Mouse (Mus musculus) T-helper 17 cell (primary cell): ENCODE results near the gene Csf3.
"Not testable (repeated sequence)": the region's sequence is repeated elsewhere in the genome, so short reads cannot be mapped to it uniquely, and the experiment has no call there.

Source experiments
- in situ Hi-C, 2 experiments: fragments of 300-600 bp; cut with MboI, MseI; formaldehyde crosslinking; loops; 1 replicate in 1 of 2; 2 replicates in 1 of 2; pipeline ENCODE4 v1.15.1; 2025; ENCODE audit warnings: high pct_unique_total_duplicates in 2 of 2

Gene Csf3

GRCm38 (mm10) chr11:98696454-98697216 lies 4.4 kb upstream of the Csf3 start:
- in situ Hi-C loops: loop anchor here (5.0 to 10.0 kb wide), 2 partner anchors 62 to 91 kb away; no protein-coding TSS in a partner anchor

- in situ Hi-C loops: loop anchor here (5.0 to 10.0 kb wide), 2 partner anchors 62 to 90 kb away; no protein-coding TSS in a partner anchor
These were observed 3.8 kb upstream of the Csf3 start for GRCm38 (mm10) chr11:98697225-98697624.

DNA sequence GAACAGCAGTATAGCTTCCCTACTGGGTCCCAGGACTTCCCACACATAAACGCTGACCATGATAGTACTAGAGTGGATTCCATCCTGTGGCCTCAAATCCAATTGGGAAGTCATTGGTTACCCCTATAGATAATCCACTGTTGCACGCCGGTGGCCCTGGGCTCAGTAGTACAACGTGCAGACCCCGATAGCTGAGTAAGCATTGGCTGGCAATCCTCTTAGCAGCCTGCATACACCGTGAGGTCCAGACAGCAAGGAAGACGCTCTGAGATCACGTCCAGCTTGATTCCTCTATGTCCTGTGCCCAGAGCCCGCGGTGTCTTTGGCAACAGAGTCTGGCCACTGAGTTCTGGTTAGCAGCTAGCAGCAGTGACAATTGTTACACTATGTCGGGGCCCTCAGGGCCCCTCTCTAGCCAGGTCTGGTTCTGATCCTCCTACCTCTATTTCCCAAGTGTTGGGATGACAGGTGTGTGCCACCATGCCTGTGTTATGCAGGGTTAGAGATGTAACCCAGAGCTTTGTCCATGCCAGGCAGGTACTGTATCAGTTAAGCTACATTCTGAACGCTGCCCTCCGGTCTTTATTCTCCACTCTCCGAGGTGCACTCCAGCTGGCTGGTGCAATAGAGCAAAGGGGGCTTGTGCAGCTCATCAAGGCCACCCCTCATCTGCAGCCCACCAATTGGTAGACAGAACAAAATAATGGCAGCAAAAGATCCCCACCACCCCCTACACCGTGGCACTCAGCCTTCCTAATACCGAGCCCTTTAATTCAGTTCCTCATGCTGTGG lies 2.0 kb upstream of the Csf3 start:
- in situ Hi-C loops: loop anchor here (5.0 to 10.0 kb wide), 2 partner anchors 64 to 88 kb away; no protein-coding TSS in a partner anchor

GRCm38 (mm10) chr11:98699911-98700310 lies 1.2 kb upstream of the Csf3 start:
- in situ Hi-C loops: loop anchor here (5.0 to 10.0 kb wide), 4 partner anchors 57 to 202 kb away; no protein-coding TSS in a partner anchor

DNA sequence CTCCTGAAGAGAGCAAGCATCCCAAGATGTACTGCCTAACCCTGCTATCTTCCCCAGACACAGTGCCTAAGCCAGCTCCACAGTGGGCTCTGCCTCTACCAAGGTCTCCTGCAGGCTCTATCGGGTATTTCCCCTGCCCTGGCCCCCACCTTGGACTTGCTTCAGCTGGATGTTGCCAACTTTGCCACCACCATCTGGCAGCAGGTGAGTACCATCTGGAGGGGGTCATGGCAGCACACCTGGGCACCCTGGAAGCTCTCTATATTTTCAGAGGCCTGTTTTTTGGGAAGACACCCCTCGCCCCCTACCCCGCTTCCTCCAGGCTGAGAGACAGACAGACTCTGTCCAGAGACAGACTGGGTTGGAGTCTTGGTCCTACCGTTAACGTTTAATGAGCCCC lies 1.3 kb downstream of the Csf3 start:
- in situ Hi-C loops: loop anchor here (5.0 kb wide), 3 partner anchors 55 to 200 kb away; no protein-coding TSS in a partner anchor

DNA sequence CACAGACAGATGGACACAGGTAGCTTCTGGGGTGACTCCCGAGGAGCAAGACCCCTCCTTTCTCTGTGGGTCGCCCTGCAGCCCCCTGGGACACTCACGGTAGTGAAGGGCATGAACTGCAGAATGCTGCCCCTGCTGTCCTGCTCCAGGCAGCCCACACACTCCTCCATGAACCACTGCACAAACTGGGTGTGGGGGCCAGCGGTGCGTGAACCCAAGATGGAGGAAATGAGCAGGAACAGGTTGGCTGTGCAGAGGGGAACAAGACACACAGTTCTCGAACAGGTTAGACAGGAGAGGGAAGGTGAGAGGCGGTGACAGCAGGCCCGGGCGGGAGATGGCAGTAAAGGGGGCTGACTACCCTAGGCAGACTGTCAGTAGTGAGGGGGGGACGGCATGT lies 4.0 kb downstream of the Csf3 start:
- in situ Hi-C loops: no loop called here

DNA sequence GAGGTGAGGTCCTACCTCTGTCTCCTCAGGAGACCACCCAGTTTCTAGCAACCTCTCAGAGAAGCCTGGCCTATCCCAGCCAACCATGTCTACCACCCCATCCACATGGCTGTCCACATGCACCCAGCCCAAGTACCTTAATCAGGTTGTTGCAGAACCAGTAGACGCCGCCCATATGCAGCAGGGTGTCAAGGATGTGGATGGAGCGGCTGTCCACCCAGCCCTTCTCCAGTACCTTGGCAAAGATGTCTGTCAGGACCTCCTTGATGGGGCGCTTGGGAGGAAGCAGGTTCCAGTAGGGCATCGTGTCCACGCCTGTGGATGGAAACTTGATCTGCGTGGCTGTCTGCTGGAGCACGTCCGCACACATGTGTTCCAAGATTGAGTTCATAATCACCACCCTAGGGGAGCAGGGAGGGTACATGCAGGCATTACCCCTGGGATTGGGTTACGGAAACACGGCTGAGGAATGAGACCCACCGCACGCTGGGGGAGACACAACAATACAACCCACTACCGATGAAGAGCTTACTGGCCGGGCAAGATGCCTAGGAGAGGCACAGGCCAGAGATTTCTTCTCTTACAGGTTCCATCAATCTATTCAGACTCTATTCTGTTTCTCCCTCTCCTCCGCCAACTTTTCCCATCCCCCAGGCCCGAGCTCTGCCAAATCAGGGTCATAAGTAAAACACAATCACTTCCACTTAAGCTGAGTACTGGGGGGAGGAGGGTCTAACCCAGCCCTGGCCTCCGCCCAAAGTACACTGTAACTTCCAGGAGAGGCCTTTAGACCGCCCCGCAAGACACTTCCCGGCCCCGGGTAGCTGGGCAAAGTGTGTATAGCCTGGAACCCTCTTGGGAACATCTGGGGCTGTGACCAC lies 6.6 kb downstream of the Csf3 start:
- in situ Hi-C loops: no loop called here

DNA sequence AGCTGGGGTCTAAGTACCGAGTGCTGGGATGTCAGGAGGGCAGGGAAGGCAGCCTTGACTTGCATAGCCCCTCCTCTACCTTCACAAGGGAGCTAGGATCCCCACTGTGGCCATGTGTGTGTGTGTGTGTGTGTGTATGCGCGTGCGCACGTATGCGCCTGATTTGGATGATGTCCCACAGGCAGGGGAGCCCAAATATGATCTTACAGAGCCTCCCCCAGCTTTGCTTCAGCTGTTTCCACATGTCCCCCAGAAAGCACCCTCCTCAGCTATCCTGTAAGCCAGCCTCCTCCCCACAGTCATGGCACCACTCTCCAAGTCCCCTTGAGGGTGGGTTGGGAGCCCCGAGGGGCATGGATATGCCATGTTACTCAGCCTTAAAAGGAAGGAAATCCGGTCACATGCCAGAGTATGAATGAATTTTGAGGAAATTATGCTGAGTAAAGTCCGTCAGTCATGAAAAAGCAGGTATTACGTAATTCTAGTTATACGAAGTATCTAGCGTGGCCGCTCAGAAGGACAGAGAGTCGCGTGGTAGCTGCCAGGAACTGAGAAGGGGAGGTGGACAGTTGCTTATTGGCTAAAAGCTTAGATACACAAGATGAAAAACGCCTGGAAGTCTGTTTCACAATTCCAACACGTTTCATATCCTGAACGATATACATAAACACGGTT lies 7.4 kb downstream of the Csf3 start:
- in situ Hi-C loops: no loop called here

DNA sequence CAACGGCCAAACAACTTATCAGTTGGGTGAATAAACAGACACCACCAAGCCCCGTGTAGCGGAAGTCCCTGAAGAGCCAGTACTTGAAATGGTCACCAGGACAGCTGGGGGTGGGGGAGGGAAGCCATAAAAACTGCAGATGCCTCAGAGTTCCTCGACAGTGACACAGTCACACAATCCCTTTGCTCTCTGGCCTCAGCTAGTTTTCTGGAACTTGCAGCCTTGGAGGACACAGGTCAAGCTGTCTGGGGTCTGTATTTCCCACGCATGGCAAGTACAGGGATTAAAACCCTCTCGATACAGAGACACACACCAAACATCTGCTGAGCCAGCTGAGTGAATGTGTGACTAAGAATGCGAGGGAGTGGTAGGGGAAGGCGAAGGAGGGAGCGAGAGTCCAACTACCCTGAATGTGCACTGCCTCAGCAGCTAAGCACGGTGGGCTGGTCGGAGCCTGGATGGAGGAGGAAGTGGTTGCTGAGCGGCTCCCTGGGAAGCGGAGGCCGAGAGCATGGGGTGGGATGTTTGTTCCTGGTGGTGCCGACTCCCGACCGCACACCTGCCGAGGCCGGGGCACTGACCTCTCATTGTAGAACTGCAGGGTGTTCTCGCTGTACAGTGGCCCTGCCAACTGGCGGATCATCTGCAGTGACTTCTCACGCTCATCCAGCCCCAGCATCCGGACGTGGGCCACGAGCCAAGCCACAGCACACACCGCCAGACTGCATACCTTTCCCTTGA lies 8.1 kb downstream of the Csf3 start:
- in situ Hi-C loops: no loop called here

DNA sequence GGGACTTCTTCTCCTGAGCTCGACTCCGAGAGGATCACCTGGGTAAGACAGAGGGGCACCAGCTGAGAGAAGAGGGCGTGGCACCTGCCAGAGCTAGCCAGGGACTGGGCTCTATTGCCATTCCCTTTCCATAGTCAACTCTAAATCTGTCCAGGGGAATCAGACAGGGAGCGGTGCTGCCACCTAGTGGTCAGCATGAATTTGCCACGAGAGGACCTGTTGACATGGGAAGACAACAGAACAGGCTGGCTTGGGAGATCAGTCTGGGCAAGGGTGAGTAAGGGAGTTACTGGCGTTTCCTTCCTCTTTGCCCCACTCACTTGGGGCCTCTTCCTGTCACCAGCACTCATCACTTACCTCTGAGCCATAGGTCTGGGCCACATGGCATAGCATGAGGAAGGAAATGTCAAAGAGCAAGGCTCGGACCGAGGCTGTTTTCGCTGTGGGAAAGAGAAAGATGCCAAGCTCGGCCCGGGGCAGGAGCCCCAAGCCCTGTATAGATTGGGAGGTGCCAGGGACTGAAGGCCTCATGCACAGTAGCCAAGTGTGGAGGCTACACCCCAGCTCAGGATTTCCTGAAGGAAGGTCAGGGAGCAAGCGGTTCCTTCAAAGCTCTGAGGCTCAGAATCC lies 9.5 kb downstream of the Csf3 start:
- in situ Hi-C loops: no loop called here

GRCm38 (mm10) chr11:98711046-98711434 lies 10.0 kb downstream of the Csf3 start:
- in situ Hi-C loops: no loop called here

GRCm38 (mm10) chr11:98712009-98712408 lies 10.9 kb downstream of the Csf3 start:
- in situ Hi-C loops: not testable (repeated sequence)

DNA sequence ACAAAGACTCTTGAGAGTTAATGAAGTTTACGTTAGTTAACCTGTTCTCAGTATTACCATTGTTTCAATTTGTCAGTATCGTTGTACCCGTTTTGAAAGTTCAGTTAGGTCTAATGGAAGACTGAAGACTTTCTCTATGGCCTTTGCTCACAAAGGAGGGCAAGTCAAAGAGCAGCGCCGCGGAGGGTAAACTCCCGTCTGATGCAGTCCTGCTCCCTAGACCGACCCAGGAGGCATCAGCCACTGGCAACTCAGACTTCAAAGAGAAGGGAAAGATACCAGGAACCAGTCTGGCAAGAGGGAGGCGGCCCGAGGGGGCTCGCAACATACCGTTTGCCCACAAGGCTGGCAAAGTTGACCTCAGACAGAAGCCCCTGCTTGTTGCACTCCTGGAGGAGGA lies 12.6 kb downstream of the Csf3 start:
- in situ Hi-C loops: no loop called here

GRCm38 (mm10) chr11:98715946-98716345 lies 14.9 kb downstream of the Csf3 start:
- in situ Hi-C loops: no loop called here

- in situ Hi-C loops: no loop called here
These were observed 16.8 kb downstream of the Csf3 start for GRCm38 (mm10) chr11:98717904-98718303.

DNA sequence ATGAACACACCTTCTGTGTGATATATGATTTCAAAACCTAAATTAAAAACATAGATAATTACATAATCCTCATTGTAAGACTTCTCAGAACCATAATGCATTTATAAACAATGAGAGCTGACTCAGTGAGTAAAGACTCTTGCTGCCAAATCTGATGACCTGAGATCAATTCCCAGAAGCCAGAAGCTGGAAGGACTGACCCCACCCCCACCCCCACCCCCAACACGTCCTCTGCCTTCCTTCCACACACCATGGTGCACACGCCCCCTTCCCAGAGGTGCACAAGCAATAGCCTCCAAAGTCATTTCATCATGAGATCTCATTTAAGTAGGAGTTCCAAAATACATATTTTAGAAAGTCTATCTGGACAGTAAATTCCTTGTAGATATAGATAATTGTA lies 19.7 kb downstream of the Csf3 start:
- in situ Hi-C loops: no loop called here

- in situ Hi-C loops: no loop called here
These were observed 20.6 kb downstream of the Csf3 start for GRCm38 (mm10) chr11:98721458-98722226.

DNA sequence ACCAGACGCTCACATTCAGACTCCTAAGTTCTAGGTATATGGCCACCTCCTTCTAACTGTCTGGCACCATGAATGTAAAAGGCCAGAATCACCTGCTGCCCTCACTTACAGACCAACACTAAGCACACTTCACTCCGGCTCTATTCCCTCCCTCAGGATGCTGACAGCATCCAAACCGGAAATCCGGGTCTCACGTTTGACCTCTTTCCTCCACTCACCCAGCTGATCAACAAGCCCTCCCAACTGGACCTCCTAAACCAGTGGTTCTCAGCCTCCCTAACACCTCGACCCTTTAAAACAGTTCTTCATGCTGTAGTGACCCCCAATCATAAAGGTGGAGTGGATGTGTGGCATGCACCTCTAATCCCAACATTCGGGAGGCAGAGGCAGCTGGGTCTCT lies 22.0 kb downstream of the Csf3 start:
- in situ Hi-C loops: no loop called here

GRCm38 (mm10) chr11:98725926-98726506 lies 25.0 kb downstream of the Csf3 start:
- in situ Hi-C loops: loop anchor here in 1 of 2 experiments (25.0 kb wide), 1 partner anchor 864 kb away; no protein-coding TSS in a partner anchor
